Mouse (Mus musculus): ENCODE data around the gene Thoc7. TPM values are rescaled to one million over a fixed set of nuclear protein-coding genes. Genes with fewer than 3 reads are reported as not detected.

Thoc7 gene
- polyA plus RNA-seq, 1 experiment from 2014 or later: 179 TPM

- WGBS: 70% methylated on average over 1 of the region's 1 CpGs
- Histone ChIP-seq H3K27me3 (replicated peaks; ENCODE audit: control insufficient read depth, insufficient read depth, low read length) (no peaks in the 10 kb centered on the region), H3K9ac (ENCODE audit: low read depth, low read length) (no peak overlapping the region), H3K9me3 (ENCODE audit: control insufficient read depth, low read length) (no peaks in the 10 kb centered on the region), H3K4me2 (ENCODE audit: low read depth, low read length) (no peak overlapping the region), H3K4me1 (ENCODE audit: control insufficient read depth, insufficient read depth, low read length) (no peaks in the 10 kb centered on the region), H3K4me3 (ENCODE audit: low read depth, low read length) (no peak overlapping the region), H3K27ac (replicated peaks; ENCODE audit: low read depth, low read length) (no peak overlapping the region), H3K36me3 (ENCODE audit: control insufficient read depth, insufficient read depth, low read length) (no peaks in the 10 kb centered on the region)
- ATAC-seq (ENCODE audit: low read depth): no peak
- no peak for DNase-seq (ENCODE audit: low spot score)
Observed at GRCm38 (mm10) chr14:13977498-13977897, 15.8 kb upstream of the Thoc7 start.

GRCm38 (mm10) chr14:13971644-13972234, 10.1 kb upstream of the Thoc7 start:
- no peak overlapping the region for H3K4me2 ChIP-seq (ENCODE audit: low read depth, low read length)
- H3K9ac ChIP-seq (ENCODE audit: low read depth, low read length): no peak overlapping the region
- no peaks in the 10 kb centered on the region for H3K9me3 ChIP-seq (ENCODE audit: control insufficient read depth, low read length)
- H3K27ac ChIP-seq (replicated peaks; ENCODE audit: low read depth, low read length): no peak overlapping the region
- H3K27me3 ChIP-seq (replicated peaks; ENCODE audit: control insufficient read depth, insufficient read depth, low read length): no peaks in the 10 kb centered on the region
- H3K36me3 ChIP-seq (ENCODE audit: control insufficient read depth, insufficient read depth, low read length): no peaks in the 10 kb centered on the region
- no peaks in the 10 kb centered on the region for H3K4me1 ChIP-seq (ENCODE audit: control insufficient read depth, insufficient read depth, low read length)
- DNase-seq (ENCODE audit: low spot score) (no peak), ATAC-seq (ENCODE audit: low read depth) (no peak)
- H3K4me3 ChIP-seq (ENCODE audit: low read depth, low read length): no peak overlapping the region
- 62% methylated on average over 6 of the region's 6 CpGs for WGBS

GRCm38 (mm10) chr14:13970513-13970912, 8.9 kb upstream of the Thoc7 start:
- H3K27ac ChIP-seq (replicated peaks; ENCODE audit: low read depth, low read length): no peak overlapping the region
- WGBS: 85% methylated on average over 3 of the region's 3 CpGs
- DNase-seq (ENCODE audit: low spot score): no peak

GRCm38 (mm10) chr14:13968476-13968875, 6.8 kb upstream of the Thoc7 start:
- 59% methylated on average over 5 of the region's 5 CpGs for WGBS
- H3K4me3 ChIP-seq (ENCODE audit: low read depth, low read length): no peak overlapping the region
- H3K36me3 ChIP-seq (ENCODE audit: control insufficient read depth, insufficient read depth, low read length): no peaks in the 10 kb centered on the region
- no peaks in the 10 kb centered on the region for H3K27me3 ChIP-seq (replicated peaks; ENCODE audit: control insufficient read depth, insufficient read depth, low read length)
- DNase-seq (ENCODE audit: low spot score) (no peak), ATAC-seq (ENCODE audit: low read depth) (no peak)
- H3K9ac ChIP-seq (ENCODE audit: low read depth, low read length): no peak overlapping the region
- no peak overlapping the region for H3K27ac ChIP-seq (replicated peaks; ENCODE audit: low read depth, low read length)
- no peaks in the 10 kb centered on the region for H3K9me3 ChIP-seq (ENCODE audit: control insufficient read depth, low read length)
- no peak overlapping the region for H3K4me2 ChIP-seq (ENCODE audit: low read depth, low read length)
- H3K4me1 ChIP-seq (ENCODE audit: control insufficient read depth, insufficient read depth, low read length): no peaks in the 10 kb centered on the region

More at GRCm38 (mm10) chr14:13970513-13970912, 8.9 kb upstream of the Thoc7 start:
- no peaks in the 10 kb centered on the region for H3K4me1 ChIP-seq (ENCODE audit: control insufficient read depth, insufficient read depth, low read length)
- no peak overlapping the region for H3K9ac ChIP-seq (ENCODE audit: low read depth, low read length)
- H3K36me3 ChIP-seq (ENCODE audit: control insufficient read depth, insufficient read depth, low read length): no peaks in the 10 kb centered on the region
- no peak overlapping the region for H3K4me2 ChIP-seq (ENCODE audit: low read depth, low read length)
- H3K9me3 ChIP-seq (ENCODE audit: control insufficient read depth, low read length): no peaks in the 10 kb centered on the region
- no peaks in the 10 kb centered on the region for H3K27me3 ChIP-seq (replicated peaks; ENCODE audit: control insufficient read depth, insufficient read depth, low read length)
- no peak overlapping the region for H3K4me3 ChIP-seq (ENCODE audit: low read depth, low read length)
- ATAC-seq (ENCODE audit: low read depth): no peak

GRCm38 (mm10) chr14:13967607-13968006, 6.0 kb upstream of the Thoc7 start:
- 44% methylated on average over 1 of the region's 1 CpGs for WGBS

GRCm38 (mm10) chr14:13963527-13963926, 1.9 kb upstream of the Thoc7 start:
- Histone ChIP-seq H3K4me2 (ENCODE audit: low read depth, low read length) (no peak overlapping the region), H3K4me3 (ENCODE audit: low read depth, low read length) (no peak overlapping the region), H3K9me3 (ENCODE audit: control insufficient read depth, low read length) (no peaks in the 10 kb centered on the region), H3K4me1 (ENCODE audit: control insufficient read depth, insufficient read depth, low read length) (peaks cover 12% of the 10 kb centered on the region), H3K36me3 (ENCODE audit: control insufficient read depth, insufficient read depth, low read length) (no peaks in the 10 kb centered on the region), H3K27me3 (replicated peaks; ENCODE audit: control insufficient read depth, insufficient read depth, low read length) (no peaks in the 10 kb centered on the region), H3K27ac (replicated peaks; ENCODE audit: low read depth, low read length) (no peak overlapping the region), H3K9ac (ENCODE audit: low read depth, low read length) (no peak overlapping the region)
- WGBS: 64% methylated on average over 1 of the region's 1 CpGs
- no peak for DNase-seq (ENCODE audit: low spot score)
- no peak for ATAC-seq (ENCODE audit: low read depth)

More at GRCm38 (mm10) chr14:13967607-13968006, 6.0 kb upstream of the Thoc7 start:
- DNase-seq (ENCODE audit: low spot score) (no peak), ATAC-seq (ENCODE audit: low read depth) (no peak)
- H3K4me3 ChIP-seq (ENCODE audit: low read depth, low read length): no peak overlapping the region
- H3K9ac ChIP-seq (ENCODE audit: low read depth, low read length): no peak overlapping the region
- H3K36me3 ChIP-seq (ENCODE audit: control insufficient read depth, insufficient read depth, low read length): no peaks in the 10 kb centered on the region
- no peaks in the 10 kb centered on the region for H3K4me1 ChIP-seq (ENCODE audit: control insufficient read depth, insufficient read depth, low read length)
- no peaks in the 10 kb centered on the region for H3K27me3 ChIP-seq (replicated peaks; ENCODE audit: control insufficient read depth, insufficient read depth, low read length)
- H3K27ac ChIP-seq (replicated peaks; ENCODE audit: low read depth, low read length): no peak overlapping the region
- no peaks in the 10 kb centered on the region for H3K9me3 ChIP-seq (ENCODE audit: control insufficient read depth, low read length)
- H3K4me2 ChIP-seq (ENCODE audit: low read depth, low read length): no peak overlapping the region

GRCm38 (mm10) chr14:13962476-13962875, 824 bp upstream of the Thoc7 start:
- Histone ChIP-seq H3K36me3 (ENCODE audit: control insufficient read depth, insufficient read depth, low read length) (no peaks in the 10 kb centered on the region), H3K4me1 (ENCODE audit: control insufficient read depth, insufficient read depth, low read length) (peaks cover 12% of the 10 kb centered on the region), H3K9me3 (ENCODE audit: control insufficient read depth, low read length) (no peaks in the 10 kb centered on the region), H3K27ac (replicated peaks; ENCODE audit: low read depth, low read length) (no peak overlapping the region), H3K9ac (ENCODE audit: low read depth, low read length) (no peak overlapping the region), H3K27me3 (replicated peaks; ENCODE audit: control insufficient read depth, insufficient read depth, low read length) (no peaks in the 10 kb centered on the region), H3K4me2 (ENCODE audit: low read depth, low read length) (no peak overlapping the region), H3K4me3 (ENCODE audit: low read depth, low read length) (no peak overlapping the region)
- no peak for ATAC-seq (ENCODE audit: low read depth)
- DNase-seq (ENCODE audit: low spot score): no peak
- WGBS: 93% methylated on average over 6 of the region's 6 CpGs

- peak overlapping the region; percentile 97 for H3K9ac ChIP-seq (ENCODE audit: low read depth, low read length)
- peak overlapping the region; percentile 70 for H3K4me2 ChIP-seq (ENCODE audit: low read depth, low read length)
- no peaks in the 10 kb centered on the region for H3K9me3 ChIP-seq (ENCODE audit: control insufficient read depth, low read length)
- H3K27ac ChIP-seq (replicated peaks; ENCODE audit: low read depth, low read length): peak overlapping the region; percentile 84
- under 1% methylated on average over 39 of the region's 75 CpGs for WGBS
- ATAC-seq (ENCODE audit: low read depth) (peak; percentile 91), DNase-seq (ENCODE audit: low spot score) (peak; percentile 71)
- peaks cover 12% of the 10 kb centered on the region for H3K4me1 ChIP-seq (ENCODE audit: control insufficient read depth, insufficient read depth, low read length)
- peaks cover 5% of the 10 kb centered on the region; the same call in 1 of the 2 replicates for H3K36me3 ChIP-seq (ENCODE audit: control insufficient read depth, insufficient read depth, low read length)
- peak overlapping the region; percentile 93 for H3K4me3 ChIP-seq (ENCODE audit: low read depth, low read length)
- H3K27me3 ChIP-seq (replicated peaks; ENCODE audit: control insufficient read depth, insufficient read depth, low read length): no peaks in the 10 kb centered on the region
Observed at GRCm38 (mm10) chr14:13960482-13961325, 948 bp downstream of the Thoc7 start.
